Mouse (Mus musculus) kidney, postnatal 0 days (tissue): ENCODE data around the gene Sec14l2. TPM values are rescaled to one million over a fixed set of nuclear protein-coding genes. Genes with fewer than 3 reads are reported as not detected.

Source experiments
- ATAC-seq: fragments of 200-750 bp; cut with Nextera tagmentation; replicated peaks from 2 replicates; pipeline ENCODE4 v1.8.0; 2017; ENCODE audit warnings: low read depth, moderate number of reproducible peaks, moderate TSS enrichment, moderate library complexity; ENCODE audit not compliant: low FRiP score
- DNase-seq: peaks from one replicate; pipeline ENCODE4 v3.0.0-alpha.2; 2016; ENCODE audit warnings: low spot score
- H3K27ac ChIP-seq: fragments of 300-500 bp; sonication (generic); 2 replicates; pipeline ENCODE4 v1.5.1; 2014; ENCODE audit warnings: mild to moderate bottlenecking
- H3K27me3 ChIP-seq: fragments of 300-500 bp; sonication (generic); 2 replicates; pipeline ENCODE4 v1.6.1; 2014; ENCODE audit warnings: low read length, mixed read lengths; ENCODE audit not compliant: insufficient read depth
- H3K36me3 ChIP-seq: fragments of 300-500 bp; sonication (generic); 2 replicates; pipeline ENCODE4 v1.6.1; 2014; ENCODE audit warnings: low read length, mixed read lengths; ENCODE audit not compliant: insufficient read depth
- H3K4me1 ChIP-seq: fragments of 300-500 bp; sonication (generic); replicated peaks from 2 replicates; pipeline ENCODE4 v1.6.1; 2014; ENCODE audit warnings: antibody characterized with exemption, low read length, mixed read lengths; ENCODE audit not compliant: insufficient read depth
- H3K4me2 ChIP-seq: fragments of 300-500 bp; sonication (generic); 2 replicates; pipeline ENCODE4 v1.6.1; 2014; ENCODE audit warnings: mild to moderate bottlenecking, low read length, moderate library complexity, mixed read lengths
- H3K4me3 ChIP-seq: fragments of 300-500 bp; sonication (generic); replicated peaks from 2 replicates; pipeline ENCODE4 v1.5.1; 2014; ENCODE audit warnings: low read depth, low read length
- H3K9ac ChIP-seq: fragments of 300-500 bp; sonication (generic); 2 replicates; pipeline ENCODE4 v1.6.1; 2014; ENCODE audit warnings: low read depth, low read length
- H3K9me3 ChIP-seq: fragments of 300-500 bp; sonication (generic); replicated peaks from 2 replicates; pipeline ENCODE4 v1.6.1; 2016; ENCODE audit warnings: low read length, inconsistent platforms, mixed read lengths
- CTCF ChIP-seq: IDR thresholded peaks from 2 replicates; pipeline ENCODE4 v1.5.1; 2016; ENCODE audit warnings: antibody characterized with exemption, low read depth, mild to moderate bottlenecking, moderate library complexity
- WGBS: fragments of 180-500 bp; shearing (Covaris S2); extraction: QIAGEN DNeasy Blood & Tissue Kit; methylation state at CpG from one replicate; pipeline ENCODE4 v1.1.7; 2014; 5-methylcytosine and 5-hydroxymethylcytosine counted together
- polyA plus RNA-seq: library from polyadenylated mRNA; unstranded; fragments of >200 nt; fragmentation: Nextera tagmentation; extraction: Ambion mirVana; gene quantifications from 2 replicates; pipeline ENCODE4 v1.2.1, GENCODE M21; 2015

Sec14l2 gene
- polyA plus RNA-seq, 1 experiment from 2014 or later = 1.3 TPM

DNA sequence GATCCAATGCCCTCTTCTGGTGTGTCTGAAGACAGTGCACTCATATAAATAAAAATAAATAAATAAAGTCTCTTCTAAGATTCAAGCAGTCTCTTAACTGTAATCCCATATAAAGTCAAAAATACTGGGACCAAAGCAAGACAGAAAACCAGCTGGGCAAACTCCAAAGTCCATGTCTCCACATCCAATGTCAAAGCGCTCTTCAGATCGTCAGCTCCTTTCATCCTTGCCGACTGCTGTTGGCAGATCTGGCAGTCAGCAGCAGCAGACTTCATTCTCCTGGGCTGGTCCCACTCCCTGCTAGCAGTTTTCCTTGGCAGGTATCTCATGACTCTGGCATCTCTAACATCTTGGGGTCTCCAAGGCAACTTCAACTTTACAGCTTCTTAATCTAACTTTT lies 35.5 kb upstream of the Sec14l2 start:
- Histone ChIP-seq H3K9me3 (no peaks in the 10 kb centered on the region), H3K9ac (no peak overlapping the region), H3K27me3 (no peaks in the 10 kb centered on the region), H3K4me1 (peaks cover 18% of the 10 kb centered on the region; the same call in 1 of the 2 replicates), H3K27ac (no peak overlapping the region), H3K36me3 (peaks cover 10% of the 10 kb centered on the region; the same call in 1 of the 2 replicates), H3K4me3 (no peak overlapping the region), H3K4me2 (no peak overlapping the region)
- TF ChIP-seq CTCF = no peak
- ATAC-seq (no peak), DNase-seq (no peak)
- 88% methylated on average over 3 of the region's 3 CpGs for WGBS

DNA sequence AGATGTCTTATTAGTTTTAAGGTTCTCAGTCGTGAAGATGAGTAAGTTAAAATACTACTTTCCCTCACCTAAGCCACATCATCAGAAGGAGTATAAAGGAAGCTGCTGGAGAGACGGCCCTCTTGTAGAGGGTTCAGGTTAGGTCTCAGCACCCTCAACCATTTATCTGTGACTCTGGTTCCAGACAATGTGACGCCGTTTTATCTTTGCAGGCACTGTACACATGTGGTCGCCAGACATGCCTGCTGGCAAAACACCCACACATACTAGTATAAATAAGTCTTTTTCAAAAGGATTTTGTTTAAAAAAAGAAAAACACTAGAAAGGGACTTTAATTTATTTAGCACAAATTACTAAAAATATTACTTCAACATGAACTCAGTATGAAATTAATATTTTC lies 32.4 kb upstream of the Sec14l2 start:
- no peak overlapping the region for H3K4me3 ChIP-seq
- H3K9ac ChIP-seq = no peak overlapping the region
- H3K36me3 ChIP-seq = no peaks in the 10 kb centered on the region
- DNase-seq (no peak), ATAC-seq (no peak)
- TF ChIP-seq CTCF = no peak
- H3K9me3 ChIP-seq = no peaks in the 10 kb centered on the region
- H3K4me2 ChIP-seq = no peak overlapping the region
- WGBS = 82% methylated on average over 5 of the region's 5 CpGs
- H3K4me1 ChIP-seq = 0 out of 2 replicates have a peak, but pooled peaks cover 5% of the 10 kb centered on the region
- H3K27me3 ChIP-seq = no peaks in the 10 kb centered on the region
- no peak overlapping the region for H3K27ac ChIP-seq

DNA sequence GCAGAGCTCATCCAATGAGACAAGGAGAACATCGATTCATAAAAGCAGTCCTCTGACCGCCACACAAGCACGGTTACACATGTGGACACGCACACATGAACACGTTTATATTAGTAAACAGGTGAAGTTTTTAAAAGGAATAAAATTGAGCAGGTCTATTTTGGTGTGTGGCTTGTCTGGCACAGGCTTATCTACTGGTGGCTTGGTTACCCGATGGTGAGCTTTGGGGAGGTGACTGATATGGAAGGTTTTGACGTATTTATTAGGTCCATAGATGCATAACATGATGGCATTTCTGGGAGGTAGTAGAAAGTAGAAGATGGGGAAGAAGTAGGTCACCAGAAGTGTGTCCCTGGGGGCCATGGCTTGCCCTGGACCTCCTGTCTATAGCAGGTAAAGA lies 30.5 kb upstream of the Sec14l2 start:
- ATAC-seq = no peak

DNA sequence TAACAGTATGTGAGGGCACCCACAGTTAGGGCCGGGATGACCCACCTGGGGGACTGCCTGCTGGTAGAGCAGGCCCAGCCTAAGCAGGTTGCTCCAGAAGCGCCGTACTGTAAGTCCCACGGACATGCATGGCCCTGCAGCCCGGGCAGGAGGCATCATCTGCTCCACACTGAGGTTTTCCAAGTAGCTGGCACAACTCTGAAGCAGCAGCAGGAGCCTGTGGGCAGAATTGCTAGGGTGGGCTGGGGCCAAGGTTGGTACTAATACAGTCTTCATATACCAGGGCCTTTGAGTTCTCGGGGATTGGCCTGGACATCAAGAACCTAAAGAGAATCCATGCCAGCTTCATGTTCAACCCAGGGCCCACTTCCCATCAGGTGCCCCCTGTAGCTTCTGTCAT lies 26.7 kb upstream of the Sec14l2 start:
- TF ChIP-seq CTCF = no peak
- H3K9ac ChIP-seq = no peak overlapping the region
- no peaks in the 10 kb centered on the region for H3K4me1 ChIP-seq
- H3K27ac ChIP-seq = no peak overlapping the region
- DNase-seq (no peak), ATAC-seq (no peak)
- H3K36me3 ChIP-seq = peaks cover 9% of the 10 kb centered on the region; the same call in 1 of the 2 replicates
- H3K4me3 ChIP-seq = no peak overlapping the region
- 93% methylated on average over 6 of the region's 6 CpGs for WGBS
- no peak overlapping the region for H3K4me2 ChIP-seq
- H3K27me3 ChIP-seq = no peaks in the 10 kb centered on the region
- H3K9me3 ChIP-seq = no peaks in the 10 kb centered on the region

More for the DNA sequence above, 30.5 kb upstream of the Sec14l2 start:
- Histone ChIP-seq H3K4me2 (no peak overlapping the region), H3K9me3 (no peaks in the 10 kb centered on the region), H3K4me3 (no peak overlapping the region), H3K9ac (no peak overlapping the region), H3K36me3 (peaks cover 3% of the 10 kb centered on the region; the same call in 1 of the 2 replicates), H3K4me1 (no peaks in the 10 kb centered on the region), H3K27me3 (no peaks in the 10 kb centered on the region), H3K27ac (no peak overlapping the region)
- no peak for TF ChIP-seq CTCF
- no peak for DNase-seq
- WGBS = 89% methylated on average over 7 of the region's 7 CpGs

DNA sequence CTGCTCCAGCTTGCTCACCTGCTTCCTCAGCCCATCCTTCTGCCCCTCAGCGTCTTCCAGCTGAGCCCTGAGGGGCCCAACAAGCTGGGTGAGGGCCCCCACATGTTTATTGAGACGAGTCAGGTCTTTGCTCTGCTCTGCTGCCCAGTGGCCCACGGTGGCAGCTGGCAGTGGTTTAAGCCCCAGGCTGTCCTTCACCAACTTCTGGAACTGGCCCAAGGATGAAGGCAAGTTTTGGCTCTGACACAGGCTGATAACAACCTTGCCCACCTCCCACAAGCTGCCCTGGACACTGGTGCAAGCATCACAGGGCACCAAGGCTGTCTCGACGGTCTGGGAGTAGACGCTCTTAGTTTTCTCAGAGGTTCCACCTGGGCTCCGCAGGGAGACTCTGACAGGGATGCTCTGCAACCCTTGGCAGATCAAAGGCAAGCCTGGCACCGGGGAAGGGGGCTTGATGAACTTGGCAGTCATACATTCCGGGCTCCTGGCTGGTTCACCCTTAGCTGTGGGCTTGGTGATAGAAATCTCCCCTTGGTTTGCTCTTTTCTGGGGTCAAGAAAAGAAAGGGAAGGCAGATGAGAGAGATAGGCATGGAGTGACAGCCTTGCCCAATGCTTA lies 25.4 kb upstream of the Sec14l2 start:
- Histone ChIP-seq H3K27ac (peak overlapping the region; percentile 42; the same call in 1 of the 2 replicates), H3K9me3 (no peaks in the 10 kb centered on the region), H3K4me1 (no peaks in the 10 kb centered on the region), H3K9ac (no peak overlapping the region), H3K27me3 (no peaks in the 10 kb centered on the region), H3K4me2 (no peak overlapping the region), H3K36me3 (peaks cover 16% of the 10 kb centered on the region; the same call in 1 of the 2 replicates), H3K4me3 (no peak overlapping the region)
- ATAC-seq = no peak
- TF ChIP-seq CTCF = no peak
- WGBS = 50% methylated on average over 9 of the region's 9 CpGs
- DNase-seq = no peak

DNA sequence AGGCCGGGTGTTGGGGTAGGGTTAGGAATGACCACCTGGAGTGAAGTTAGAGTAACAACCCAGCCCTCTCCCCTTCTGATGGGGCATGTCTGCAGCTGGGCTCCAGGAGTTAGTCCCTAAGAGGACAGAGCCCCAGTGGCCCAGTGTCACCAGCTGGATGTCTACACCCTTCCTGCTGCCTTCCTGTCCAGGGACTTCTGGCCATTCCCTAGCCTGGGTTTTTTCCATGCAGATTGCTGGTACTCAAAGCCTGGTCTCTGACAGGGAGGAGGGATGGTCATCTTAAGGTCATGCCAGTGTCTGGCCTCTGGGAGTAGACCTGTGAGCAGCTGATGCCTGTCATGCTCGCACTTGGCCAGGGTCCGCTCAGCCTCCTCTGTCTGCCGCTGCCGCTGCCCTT lies 24.9 kb upstream of the Sec14l2 start:
- DNase-seq = peak; percentile 12
- WGBS = 84% methylated on average over 5 of the region's 5 CpGs
- H3K36me3 ChIP-seq = peaks cover 20% of the 10 kb centered on the region; the same call in 1 of the 2 replicates
- no peak overlapping the region for H3K4me2 ChIP-seq
- TF ChIP-seq CTCF = no peak
- H3K4me1 ChIP-seq = no peaks in the 10 kb centered on the region
- no peak overlapping the region for H3K27ac ChIP-seq
- no peaks in the 10 kb centered on the region for H3K9me3 ChIP-seq
- H3K27me3 ChIP-seq = no peaks in the 10 kb centered on the region
- no peak for ATAC-seq
- H3K4me3 ChIP-seq = no peak overlapping the region
- H3K9ac ChIP-seq = no peak overlapping the region

DNA sequence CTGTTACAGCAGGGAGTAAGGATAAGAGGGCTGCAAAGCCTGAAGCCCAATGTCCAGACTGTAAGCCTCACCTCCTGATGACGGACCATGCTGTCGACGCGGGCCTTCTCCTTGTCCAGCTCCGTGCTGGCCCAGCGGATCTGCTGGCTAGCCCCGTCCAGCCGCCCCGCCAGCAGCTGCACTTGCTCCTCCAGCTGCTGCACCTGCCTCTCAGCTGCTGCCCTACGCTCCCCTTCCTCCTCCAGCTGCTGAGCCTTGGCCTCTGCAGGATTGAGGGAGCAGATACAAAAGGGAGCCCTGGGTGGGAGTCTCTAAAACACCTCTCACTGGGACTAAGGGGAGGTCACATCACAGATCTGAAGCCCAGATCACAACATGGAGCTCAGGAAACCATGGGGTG lies 23.9 kb upstream of the Sec14l2 start:
- no peak overlapping the region for H3K4me2 ChIP-seq
- no peak for ATAC-seq
- H3K9me3 ChIP-seq = no peaks in the 10 kb centered on the region
- H3K9ac ChIP-seq = no peak overlapping the region
- DNase-seq = no peak
- H3K27ac ChIP-seq = no peak overlapping the region
- no peaks in the 10 kb centered on the region for H3K4me1 ChIP-seq
- no peak overlapping the region for H3K4me3 ChIP-seq
- no peak for TF ChIP-seq CTCF
- peaks cover 24% of the 10 kb centered on the region; the same call in 1 of the 2 replicates for H3K36me3 ChIP-seq
- H3K27me3 ChIP-seq = no peaks in the 10 kb centered on the region
- WGBS = 90% methylated on average over 10 of the region's 10 CpGs
